Mouse (Mus musculus): ENCODE data around the gene Lbhd2.

- no peak for TF ChIP-seq GATA1 (IDR thresholded peaks at IDR 0.05; ENCODE audit: low read length)
- TF ChIP-seq TAL1 (IDR thresholded peaks at IDR 0.05; ENCODE audit: low read length) = no peak
Observed at GRCm38 (mm10) chr12:111450359-111450758, 43.8 kb downstream of the Lbhd2 start.
